Mouse (Mus musculus) C2C12 (cell line): ENCODE measurements around the gene Trpm8. TPM values are rescaled to one million over a fixed set of nuclear protein-coding genes. Genes with fewer than 3 reads are reported as not detected.

Experiments used
- H3K27me3 ChIP-seq: one replicate; pipeline ENCODE4 v1.6.1; 2011; ENCODE audit not compliant: control insufficient read depth, insufficient read depth, insufficient read length
- H3K36me3 ChIP-seq: one replicate; pipeline ENCODE4 v1.6.1; 2011; ENCODE audit not compliant: control insufficient read depth, insufficient read depth
- H3K4me3 ChIP-seq: one replicate; pipeline ENCODE4 v1.5.1; 2011; ENCODE audit warnings: mild to moderate bottlenecking, control low read depth; ENCODE audit not compliant: poor library complexity, insufficient read depth, severe bottlenecking
- H3K79me2 ChIP-seq: one replicate; pipeline ENCODE4 v1.6.1; 2011; ENCODE audit not compliant: control insufficient read depth, insufficient read depth
- H3K79me3 ChIP-seq: one replicate; pipeline ENCODE4 v1.6.1; 2011; ENCODE audit warnings: low read depth, control low read depth
- H3ac ChIP-seq: one replicate; pipeline ENCODE3; 2011; ENCODE audit warnings: low read depth; ENCODE audit not compliant: control insufficient read depth, insufficient read length
- CEBPB ChIP-seq: IDR thresholded peaks from one replicate; pipeline ENCODE4 v1.6.1; 2011; ENCODE audit warnings: low read depth, mild to moderate bottlenecking, control low read depth, moderate library complexity
- CTCF ChIP-seq: IDR thresholded peaks from one replicate; pipeline ENCODE4 v1.5.1; 2011; ENCODE audit not compliant: control insufficient read depth, insufficient read depth, insufficient read length
- FOSL1 ChIP-seq: IDR thresholded peaks from one replicate; pipeline ENCODE4 v1.8.0; 2011; ENCODE audit warnings: mild to moderate bottlenecking, low read length; ENCODE audit not compliant: poor library complexity, insufficient read depth, severe bottlenecking
- MAX ChIP-seq: IDR thresholded peaks from one replicate; pipeline ENCODE4 v1.6.1; 2011; ENCODE audit warnings: mild to moderate bottlenecking, control low read depth
- MYOD1 ChIP-seq: IDR thresholded peaks from one replicate; pipeline ENCODE4 v1.6.1; 2011; ENCODE audit warnings: low read depth; ENCODE audit not compliant: control insufficient read depth, insufficient read length
- MYOG ChIP-seq: IDR thresholded peaks from one replicate; pipeline ENCODE4 v1.6.1; 2011; ENCODE audit not compliant: control insufficient read depth, insufficient read length; ENCODE audit errors: extremely low read depth
- USF1 ChIP-seq: IDR thresholded peaks from one replicate; pipeline ENCODE4 v1.6.1; 2011; ENCODE audit warnings: low read depth, mild to moderate bottlenecking, control low read depth, moderate library complexity
- polyA plus RNA-seq: library from polyadenylated mRNA; unstranded; fragments of >200 nt; fragmentation: generic; extraction: Trizol; gene quantifications from one replicate; pipeline ENCODE4 v1.2.1, GENCODE M21; 2012; ENCODE audit warnings: missing spikeins

Trpm8 gene
- polyA plus RNA-seq, 1 experiment, result 0.02 TPM

DNA sequence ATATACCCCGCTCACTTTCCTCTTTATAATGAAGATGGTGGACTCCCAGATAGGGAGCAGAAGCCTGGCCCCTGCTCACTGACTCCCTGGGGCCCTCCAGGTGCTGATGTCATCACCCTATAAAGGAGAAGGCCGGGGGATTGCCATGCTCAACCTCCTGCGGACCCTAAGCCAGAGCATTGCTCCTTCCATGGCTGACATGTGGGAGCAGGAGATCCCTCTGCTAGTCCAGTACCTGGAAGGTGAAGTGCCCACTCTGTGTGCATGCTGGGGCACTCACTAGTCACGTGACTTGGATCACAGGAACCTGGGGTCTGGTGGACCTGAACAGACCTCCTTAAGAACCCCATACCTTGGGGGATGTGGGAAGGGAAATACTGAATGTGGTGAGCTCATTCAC is 36.9 kb upstream of the Trpm8 start:
- no peaks in the 10 kb centered on the region for H3K36me3 ChIP-seq
- peaks cover 31% of the 10 kb centered on the region for H3K27me3 ChIP-seq
- H3K79me2 ChIP-seq, result no peaks in the 10 kb centered on the region
- no peak overlapping the region for H3ac ChIP-seq
- TF ChIP-seq MAX (no peak), MYOD1 (no peak), USF1 (no peak), MYOG (no peak), CEBPB (no peak), FOSL1 (no peak), CTCF (no peak)
- H3K79me3 ChIP-seq, result no peaks in the 10 kb centered on the region
- no peak overlapping the region for H3K4me3 ChIP-seq

DNA sequence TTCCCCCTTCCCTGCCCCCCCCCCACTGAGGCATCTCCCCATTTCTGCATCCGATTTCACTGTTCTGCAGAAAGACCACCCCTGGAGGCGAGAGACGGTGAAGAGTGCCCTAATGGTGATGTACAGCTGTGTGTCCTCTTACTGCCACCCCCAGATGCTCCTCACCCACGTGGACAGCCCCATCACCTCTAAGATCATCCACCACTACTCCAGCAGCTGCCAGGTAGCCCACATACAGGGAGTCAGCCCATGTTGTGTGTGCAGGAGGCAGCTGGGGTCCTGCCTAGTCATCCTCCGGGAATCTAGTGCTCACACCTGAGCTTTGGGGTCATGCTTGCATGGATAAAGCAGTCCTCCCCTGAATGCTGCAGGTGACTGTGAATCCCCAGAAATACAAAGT is 33.6 kb upstream of the Trpm8 start:
- Histone ChIP-seq H3K36me3 (no peaks in the 10 kb centered on the region), H3K79me3 (no peaks in the 10 kb centered on the region), H3ac (no peak overlapping the region), H3K4me3 (no peak overlapping the region), H3K27me3 (peaks cover 20% of the 10 kb centered on the region), H3K79me2 (no peaks in the 10 kb centered on the region)
- TF ChIP-seq FOSL1 (no peak), CEBPB (no peak), CTCF (no peak), USF1 (no peak)

DNA sequence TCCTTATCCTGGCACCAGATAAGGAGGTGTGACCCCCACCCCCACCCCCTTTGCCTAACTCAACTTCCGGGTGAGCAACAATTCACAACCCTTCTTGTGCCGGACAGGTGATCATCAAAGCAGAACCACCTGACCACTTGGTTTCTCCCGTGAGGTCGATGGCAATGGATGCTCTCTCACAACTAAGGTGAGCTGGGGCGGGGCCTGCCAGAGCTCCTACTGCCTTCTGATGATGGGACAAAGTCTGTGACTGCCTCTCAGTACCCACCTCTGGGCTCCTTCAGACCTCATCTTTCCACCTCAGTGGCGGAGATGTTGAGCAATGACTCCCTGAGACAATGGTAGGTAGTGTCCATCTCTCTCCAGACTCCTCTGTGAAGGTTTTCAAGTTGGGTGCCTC is 31.6 kb upstream of the Trpm8 start:
- TF ChIP-seq MYOD1 (no peak), CTCF (no peak), MYOG (no peak), FOSL1 (no peak), USF1 (no peak), CEBPB (no peak), MAX (no peak)
- H3K79me3 ChIP-seq, result no peaks in the 10 kb centered on the region
- H3K36me3 ChIP-seq, result no peaks in the 10 kb centered on the region
- H3K27me3 ChIP-seq, result peaks cover 26% of the 10 kb centered on the region
- H3ac ChIP-seq, result no peak overlapping the region
- H3K4me3 ChIP-seq, result no peak overlapping the region
- H3K79me2 ChIP-seq, result no peaks in the 10 kb centered on the region

DNA sequence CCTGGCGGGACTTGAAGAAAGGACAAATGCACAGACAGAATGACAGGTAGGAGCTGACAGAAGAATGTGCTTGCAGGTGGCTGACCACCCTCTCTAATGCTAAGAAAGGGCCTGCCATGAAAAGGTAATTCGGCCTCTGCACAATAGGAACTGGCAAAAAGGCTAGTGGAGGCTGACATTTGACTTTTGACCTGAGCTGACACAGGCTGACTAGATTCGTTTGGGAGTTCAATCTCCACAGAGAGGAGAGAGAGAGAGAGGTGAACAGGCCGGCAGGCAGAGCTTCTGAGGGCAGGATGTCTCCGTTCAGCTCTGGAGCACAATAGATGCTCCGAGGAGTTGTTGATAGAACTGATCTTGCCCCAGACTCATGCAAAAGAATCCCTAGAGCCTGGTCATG is 31.1 kb upstream of the Trpm8 start:
- peaks cover 26% of the 10 kb centered on the region for H3K27me3 ChIP-seq
- H3K79me2 ChIP-seq, result no peaks in the 10 kb centered on the region
- no peaks in the 10 kb centered on the region for H3K36me3 ChIP-seq
- H3K79me3 ChIP-seq, result no peaks in the 10 kb centered on the region
- H3K4me3 ChIP-seq, result no peak overlapping the region
- TF ChIP-seq MAX (no peak), FOSL1 (no peak), USF1 (no peak), MYOD1 (no peak), CTCF (no peak), MYOG (no peak), CEBPB (no peak)
- H3ac ChIP-seq, result no peak overlapping the region

DNA sequence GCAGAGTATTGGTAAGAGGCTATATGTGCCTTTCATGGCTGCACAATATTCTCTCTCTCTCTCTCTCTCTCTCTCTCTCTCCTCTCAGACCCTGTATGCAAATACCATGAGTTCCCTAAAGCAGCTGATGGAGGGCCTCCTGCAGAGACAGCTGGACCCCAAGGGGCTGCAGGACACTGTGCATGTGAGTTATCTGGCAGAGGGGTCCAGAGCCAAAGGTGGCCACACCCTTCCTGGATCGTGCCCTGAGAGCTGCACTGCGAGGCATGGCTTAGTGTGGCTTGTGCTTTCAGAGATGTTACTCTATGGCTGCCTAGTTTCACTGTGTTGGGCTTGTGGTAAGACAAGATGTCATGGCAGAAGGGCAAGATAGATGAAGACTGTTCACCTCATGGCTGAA is 29.8 kb upstream of the Trpm8 start:
- Histone ChIP-seq H3ac (no peak overlapping the region), H3K36me3 (no peaks in the 10 kb centered on the region), H3K79me2 (no peaks in the 10 kb centered on the region), H3K27me3 (peaks cover 27% of the 10 kb centered on the region), H3K4me3 (no peak overlapping the region), H3K79me3 (no peaks in the 10 kb centered on the region)
- no peak for TF ChIP-seq MYOG
- no peak for TF ChIP-seq MAX
- TF ChIP-seq FOSL1, result no peak
- TF ChIP-seq CTCF, result no peak
- no peak for TF ChIP-seq MYOD1
- TF ChIP-seq CEBPB, result no peak
- no peak for TF ChIP-seq USF1

DNA sequence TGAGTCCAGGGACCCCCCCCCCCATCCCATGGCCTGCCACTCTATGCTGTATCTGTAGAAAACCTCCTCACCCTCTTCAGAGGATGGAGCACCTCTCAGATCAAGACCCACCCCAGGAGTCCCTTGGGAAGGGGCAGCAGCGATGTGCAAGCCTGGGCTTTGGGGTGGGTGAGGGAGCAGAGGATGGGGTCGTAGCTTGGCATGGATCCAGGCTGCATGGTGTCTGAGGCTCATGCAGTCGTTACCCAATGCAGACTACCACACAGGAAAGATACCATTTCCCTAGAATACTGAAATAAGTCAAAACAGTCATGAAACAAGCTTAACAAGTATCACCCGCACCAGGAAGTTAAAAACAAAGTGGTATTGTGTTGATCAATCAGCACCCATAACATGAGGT is 28.8 kb upstream of the Trpm8 start:
- H3K4me3 ChIP-seq, result no peak overlapping the region
- no peaks in the 10 kb centered on the region for H3K79me3 ChIP-seq
- peaks cover 21% of the 10 kb centered on the region for H3K27me3 ChIP-seq
- no peak for TF ChIP-seq USF1
- no peak for TF ChIP-seq FOSL1
- TF ChIP-seq MYOG, result no peak
- TF ChIP-seq CEBPB, result no peak
- TF ChIP-seq MYOD1, result no peak
- no peak for TF ChIP-seq MAX
- TF ChIP-seq CTCF, result no peak
- H3ac ChIP-seq, result no peak overlapping the region
- no peaks in the 10 kb centered on the region for H3K36me3 ChIP-seq
- H3K79me2 ChIP-seq, result no peaks in the 10 kb centered on the region
